ENCODE assay signal across 22 mouse cellular contexts in the genomic region with DNA sequence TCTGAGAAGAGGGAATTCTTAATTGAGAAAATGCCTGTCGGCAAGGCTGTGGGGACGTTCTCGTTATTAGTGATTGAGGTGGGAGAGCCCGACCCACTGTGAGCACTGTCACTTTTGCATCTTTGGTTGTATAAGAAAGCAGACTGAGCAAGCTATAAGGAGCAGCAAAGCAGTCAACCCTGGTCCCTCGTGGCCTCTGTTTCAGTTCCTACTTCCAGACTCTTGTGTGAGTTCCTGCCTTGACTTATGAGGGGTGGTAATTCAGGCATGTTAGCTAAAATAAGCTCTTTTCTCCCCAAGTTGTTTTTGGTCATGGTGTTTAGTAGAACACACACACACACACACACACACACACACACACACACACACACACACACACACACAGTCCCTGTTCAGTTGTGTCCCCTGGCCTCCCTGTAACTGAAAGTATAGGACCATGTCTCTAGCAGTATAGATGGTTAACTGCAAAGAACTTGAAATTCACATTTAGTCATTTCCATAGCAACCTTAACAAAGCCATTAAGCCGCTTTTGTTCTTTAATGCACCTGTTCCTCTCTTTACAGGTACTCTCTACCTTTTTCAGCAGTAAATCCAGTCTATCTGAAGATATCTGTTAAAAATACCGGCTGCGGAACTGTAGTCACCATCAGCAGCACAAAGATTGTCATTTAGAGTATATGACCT. TPM values are rescaled to one million over a fixed set of nuclear protein-coding genes. Genes with fewer than 3 reads are reported as not detected.
A peak's percentile ranks its signal among the peaks of the same experiment; 100 is the strongest.
DNase-seq lines count a peak whose midpoint lies in the region; ATAC-seq and TF ChIP-seq lines count a peak whose summit lies in the region.
"Had no signal": no experiment of that assay in that cellular context is flagged by ENCODE, and none has a peak within 500 bp of the region (broad histone marks: within the 10 kb centered on the region; RNA-seq: fewer than 3 reads in every experiment).

No protein-coding gene starts in this region.

- no peak overlapping the region for H3K4me2 ChIP-seq in forebrain, postnatal 0 days (ENCODE audit: low read depth)
- no peak overlapping the region for H3K4me2 ChIP-seq in forebrain, embryonic 14.5 days (ENCODE audit: low read length)
- H3K4me2 ChIP-seq: embryonic facial prominence, embryonic 15.5 days; forebrain, embryonic 12.5 days; heart, embryonic 11.5 days; heart, embryonic 15.5 days; hindbrain, embryonic 15.5 days had no signal

- TF ChIP-seq CTCF in forebrain, postnatal 0 days (IDR thresholded peaks at IDR 0.05; ENCODE audit: low read depth) = no peak

- 52% methylated on average over 8 of the region's 8 CpGs for WGBS in forebrain, postnatal 0 days
- WGBS in forebrain, embryonic 14.5 days = 54% methylated on average over 8 of the region's 8 CpGs

- H3K27me3 ChIP-seq in forebrain, postnatal 0 days (ENCODE audit: insufficient read depth, low read length) = no peaks in the 10 kb centered on the region
- H3K27me3 ChIP-seq in forebrain, embryonic 14.5 days (replicated peaks; ENCODE audit: control insufficient read depth, insufficient read depth, low read length) = no peaks in the 10 kb centered on the region
- H3K27me3 ChIP-seq: embryonic facial prominence, embryonic 15.5 days; forebrain, embryonic 12.5 days; heart, embryonic 15.5 days; hindbrain, embryonic 15.5 days had no signal

- peak; percentile 66 for ATAC-seq in forebrain, postnatal 0 days
- no peak for ATAC-seq in forebrain, embryonic 14.5 days
- ATAC-seq in neutrophil, adult 5-6 weeks (ENCODE audit: extremely low read depth, insufficient number of reproducible peaks, low FRiP score, poor library complexity, severe bottlenecking) = peak; percentile 60; the same call in 1 of the 2 replicates

- no peaks in the 10 kb centered on the region for H3K4me1 ChIP-seq in forebrain, postnatal 0 days (ENCODE audit: insufficient read depth)
- no peaks in the 10 kb centered on the region for H3K4me1 ChIP-seq in forebrain, embryonic 14.5 days (ENCODE audit: control insufficient read depth, insufficient read depth, low read length)
- H3K4me1 ChIP-seq: embryonic facial prominence, embryonic 15.5 days; forebrain, embryonic 12.5 days; heart, embryonic 15.5 days had no signal

- no peak overlapping the region; the same call in 1 of the 2 replicates for H3K27ac ChIP-seq in forebrain, postnatal 0 days (ENCODE audit: low read depth, low read length)
- no peak overlapping the region for H3K27ac ChIP-seq in forebrain, embryonic 14.5 days (ENCODE audit: low read depth, low read length)
- H3K27ac ChIP-seq: embryonic facial prominence, embryonic 15.5 days; forebrain, embryonic 12.5 days; heart, adult 2 months; heart, embryonic 15.5 days; hindbrain, embryonic 10.5 days; hindbrain, embryonic 15.5 days had no signal

- no peaks in the 10 kb centered on the region for H3K9me3 ChIP-seq in forebrain, postnatal 0 days (ENCODE audit: low read length)
- H3K9me3 ChIP-seq in forebrain, embryonic 14.5 days (replicated peaks; ENCODE audit: control insufficient read depth, low read length) = no peaks in the 10 kb centered on the region
- H3K9me3 ChIP-seq: embryonic facial prominence, embryonic 15.5 days; forebrain, embryonic 12.5 days; heart, embryonic 15.5 days; hindbrain, embryonic 15.5 days had no signal

- H3K4me3 ChIP-seq in forebrain, postnatal 0 days (ENCODE audit: low read depth, low read length) = no peak overlapping the region
- no peak overlapping the region for H3K4me3 ChIP-seq in forebrain, embryonic 14.5 days (ENCODE audit: low read depth, low read length)
- H3K4me3 ChIP-seq: embryonic facial prominence, embryonic 15.5 days; erythroblast, embryonic 14.5 days; forebrain, embryonic 12.5 days; heart, adult 2 months; heart, embryonic 15.5 days; hindbrain, embryonic 10.5 days; hindbrain, embryonic 15.5 days had no signal

- H3K36me3 ChIP-seq in forebrain, postnatal 0 days (ENCODE audit: insufficient read depth) = no peaks in the 10 kb centered on the region
- no peaks in the 10 kb centered on the region for H3K36me3 ChIP-seq in forebrain, embryonic 14.5 days (ENCODE audit: control insufficient read depth, insufficient read depth, low read length)
- H3K36me3 ChIP-seq: embryonic facial prominence, embryonic 15.5 days; forebrain, embryonic 12.5 days; G1E; heart, embryonic 15.5 days; hindbrain, embryonic 10.5 days; hindbrain, embryonic 15.5 days had no signal

- peak; percentile 23 for DNase-seq in forebrain, postnatal 0 days
- no peak for DNase-seq in forebrain, embryonic 14.5 days (ENCODE audit: low spot score)
- DNase-seq in spleen, postnatal 36 days (ENCODE audit: low spot score in 2 of 2) = peak; percentile 41 to 50
- no peak for DNase-seq in spleen, postnatal 4 days (ENCODE audit: low spot score in 2 of 2)
- no peak for DNase-seq in left cerebral cortex, adult 18-20 months (ENCODE audit: low spot score in 2 of 2)
- DNase-seq in urinary bladder, adult 2 months (ENCODE audit: low spot score) = no peak
- DNase-seq: adrenal gland, postnatal 10 days; cerebellum, adult 11 months; cerebellum, adult 8-10 months; cerebellum, postnatal 14 days; embryo, embryonic 11 days; gastrocnemius, postnatal 36 days; heart, adult 2 months had no signal

- no peak overlapping the region for H3K9ac ChIP-seq in forebrain, postnatal 0 days
- H3K9ac ChIP-seq in forebrain, embryonic 14.5 days (ENCODE audit: low read length) = no peak overlapping the region
- H3K9ac ChIP-seq: embryonic facial prominence, embryonic 15.5 days; forebrain, embryonic 12.5 days; heart, embryonic 15.5 days; hindbrain, embryonic 15.5 days had no signal

RNA-seq across cellular contexts. Expression of gene Igfbp7, which starts 36.2 kb away (rescaled TPM):
- 39.8 and 44.3 TPM in 2 replicates for total RNA-seq in forebrain, postnatal 0 days (2014; rRNA removed)
- polyA plus RNA-seq in forebrain, postnatal 0 days (2015; fragmentation: Nextera tagmentation; extraction: Ambion mirVana) = 88.3 and 97.2 TPM in 2 replicates
- polyA plus RNA-seq in forebrain, embryonic 14.5 days (2014; fragmentation: Nextera tagmentation; extraction: Ambion mirVana) = 61.9 and 68.1 TPM in 2 replicates
- 0.47 TPM in 1 of 2 replicates, not detected in the other for total RNA-seq in neutrophil, adult 5-6 weeks (2017)
- 10 to 100 TPM; 36.1 to 38.5 TPM for total RNA-seq in left cerebral cortex, adult 18-20 months (2021)
- polyA plus RNA-seq in urinary bladder, adult 2 months (2012; rRNA removed) = 1,512 and 1,720 TPM in 2 replicates
- total RNA-seq: G1E had no signal
- polyA plus RNA-seq: G1E had no signal

Comparison
In these comparisons a context has a peak if more than half of its experiments do, and no peak if none do; other contexts are left out.
1. DNase-seq: peak in forebrain, postnatal 0 days (single experiment) and spleen, postnatal 36 days (2 of 2); none in forebrain, embryonic 14.5 days (single experiment), spleen, postnatal 4 days (0 of 2), left cerebral cortex, adult 18-20 months (0 of 2) and urinary bladder, adult 2 months (single experiment).
2. RNA of gene Igfbp7, which starts 36.2 kb away (total RNA-seq): 39.8 to 44.3 TPM in forebrain, postnatal 0 days and 36.1 to 38.5 TPM in left cerebral cortex, adult 18-20 months; 0.47 TPM in neutrophil, adult 5-6 weeks; every median in the first group is over 10 times any median in the second.